Mouse (Mus musculus) induced T-regulatory cell, adult 2 months (primary cell): ENCODE results near the gene Csrnp1.
"Not testable (repeated sequence)": the region's sequence is repeated elsewhere in the genome, so short reads cannot be mapped to it uniquely, and the experiment has no call there.

Experiments used
- DNase-seq: peaks from one replicate; pipeline ENCODE4 v3.0.0-alpha.2; 2012; ENCODE audit warnings: low read depth

The Csrnp1 gene

DNA sequence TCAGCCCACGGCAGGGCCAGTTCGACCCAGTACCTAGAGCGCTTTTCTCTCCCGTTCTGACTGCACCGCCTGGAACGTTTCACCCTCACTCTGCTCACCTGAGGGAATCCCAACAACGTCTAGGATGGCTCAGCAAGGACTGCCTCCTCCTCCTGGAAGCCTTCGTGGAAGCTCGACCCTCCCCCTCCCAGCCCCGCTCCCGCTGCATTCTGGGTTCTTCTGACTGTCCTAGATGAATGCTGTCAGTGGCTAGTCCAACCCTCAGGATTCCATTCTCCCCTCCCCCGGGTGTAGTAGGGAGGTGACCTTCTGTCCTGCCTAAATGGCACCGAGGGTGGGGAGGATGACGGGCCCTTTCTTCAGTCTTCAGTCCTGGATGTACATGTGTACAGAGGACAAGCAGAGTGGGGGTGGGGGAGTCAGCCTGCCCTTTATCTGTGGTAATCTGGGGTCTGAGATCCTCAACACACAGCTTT lies at the start of gene Csrnp1:
Gene Csrnp1 (minus strand): TSS at position 123 of the 476 bp plus-strand sequence.
- DNase-seq = peak; percentile 72

- DNase-seq = no peak
These were observed 48.3 kb upstream of the Csrnp1 start for GRCm38 (mm10) chr9:120032710-120033109.

DNA sequence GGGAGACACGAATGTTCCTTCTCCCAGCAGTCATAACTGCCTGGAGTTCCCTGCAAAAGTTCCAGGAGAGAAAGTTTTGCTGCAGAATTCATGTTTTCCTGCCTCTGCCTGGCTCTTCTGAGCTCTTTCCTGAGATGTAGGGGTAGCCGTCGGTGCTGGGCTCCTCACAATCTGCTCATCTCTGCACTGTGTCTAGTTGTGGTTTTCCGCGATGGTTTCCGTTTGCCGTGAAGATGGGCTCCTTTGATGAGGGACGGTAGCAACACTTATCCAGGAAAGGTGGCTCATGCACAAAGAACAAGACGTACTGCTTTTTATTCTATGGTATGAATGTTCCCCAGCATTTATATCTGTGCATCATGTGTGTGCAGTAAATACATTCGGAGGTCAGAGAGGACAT lies 46.0 kb upstream of the Csrnp1 start:
- DNase-seq = peak; percentile 86

DNA sequence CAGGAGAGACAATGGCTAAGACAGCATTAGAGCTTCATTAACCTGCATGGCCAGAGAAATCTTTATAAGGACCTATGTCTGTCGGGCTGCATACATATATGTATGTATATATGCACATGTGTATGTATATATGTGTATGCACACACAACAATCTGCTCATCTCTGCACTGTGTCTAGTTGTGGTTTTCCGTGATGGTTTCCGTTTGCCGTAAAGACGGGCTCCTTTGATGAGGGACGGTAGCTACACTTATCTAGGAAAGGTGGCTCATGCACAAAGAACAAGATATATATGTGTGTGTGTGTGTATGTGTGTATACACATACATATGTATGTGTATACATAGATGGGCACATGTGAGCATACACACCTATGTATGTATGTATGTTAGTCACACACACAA lies 45.4 kb upstream of the Csrnp1 start:
- peak; percentile 73 for DNase-seq

DNA sequence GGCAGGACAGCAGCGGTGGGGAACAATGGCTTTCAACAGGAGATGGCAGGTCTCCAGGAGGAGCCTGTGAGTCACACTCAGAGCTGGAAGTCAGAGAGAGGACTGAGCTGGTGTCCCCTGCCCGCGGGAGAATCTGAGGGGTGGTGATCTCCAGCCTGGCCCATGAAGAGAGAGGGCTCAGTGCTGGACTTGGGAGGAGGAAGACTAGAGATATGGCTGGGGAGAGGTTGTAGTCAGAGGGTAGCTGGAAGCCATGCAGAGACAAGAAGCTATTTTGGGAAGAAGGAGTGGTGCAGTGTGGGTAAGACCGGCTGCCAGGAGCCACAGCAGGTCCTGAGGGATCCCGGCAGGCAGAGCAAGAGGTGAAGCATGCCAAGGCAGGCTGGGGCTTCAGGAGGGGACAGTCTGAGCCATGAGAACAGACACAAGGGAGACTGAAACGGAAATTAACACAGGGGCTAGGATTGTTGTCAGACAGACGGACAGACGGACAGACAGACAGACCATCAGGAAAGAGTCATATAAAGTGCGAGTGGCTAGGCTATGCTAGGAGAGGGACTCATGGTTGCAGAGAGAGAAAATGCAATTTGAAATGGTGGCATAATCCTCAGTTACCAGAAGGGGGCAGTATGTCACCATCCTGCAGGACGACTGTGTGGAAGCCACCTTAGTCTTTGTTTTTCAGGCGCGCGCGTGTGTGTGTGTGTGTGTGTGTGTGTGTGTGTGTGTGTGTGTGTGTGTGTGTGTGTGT lies 43.1 kb upstream of the Csrnp1 start:
- peak; percentile 92 for DNase-seq

GRCm38 (mm10) chr9:120024625-120025024 lies 40.2 kb upstream of the Csrnp1 start:
- no peak for DNase-seq

DNA sequence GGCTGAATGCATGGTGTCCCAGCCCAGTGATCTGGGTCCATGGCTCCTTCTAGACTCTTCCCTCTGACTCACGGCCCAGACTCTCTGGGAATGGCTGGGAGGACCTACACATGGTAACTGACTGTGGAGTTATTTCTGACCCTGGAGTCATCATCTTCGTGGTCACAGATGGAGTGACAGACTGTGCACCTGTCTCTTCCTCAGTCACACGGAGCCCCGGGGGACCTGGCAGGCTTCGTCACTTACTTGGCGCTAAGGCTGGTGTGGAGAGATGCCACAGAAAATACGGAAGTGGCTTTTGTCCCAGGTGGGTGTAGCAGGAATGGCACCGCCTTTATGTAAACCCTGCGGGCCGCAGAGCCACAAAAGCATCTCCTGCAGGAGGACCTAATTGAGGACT lies 39.7 kb upstream of the Csrnp1 start:
- no peak for DNase-seq

DNA sequence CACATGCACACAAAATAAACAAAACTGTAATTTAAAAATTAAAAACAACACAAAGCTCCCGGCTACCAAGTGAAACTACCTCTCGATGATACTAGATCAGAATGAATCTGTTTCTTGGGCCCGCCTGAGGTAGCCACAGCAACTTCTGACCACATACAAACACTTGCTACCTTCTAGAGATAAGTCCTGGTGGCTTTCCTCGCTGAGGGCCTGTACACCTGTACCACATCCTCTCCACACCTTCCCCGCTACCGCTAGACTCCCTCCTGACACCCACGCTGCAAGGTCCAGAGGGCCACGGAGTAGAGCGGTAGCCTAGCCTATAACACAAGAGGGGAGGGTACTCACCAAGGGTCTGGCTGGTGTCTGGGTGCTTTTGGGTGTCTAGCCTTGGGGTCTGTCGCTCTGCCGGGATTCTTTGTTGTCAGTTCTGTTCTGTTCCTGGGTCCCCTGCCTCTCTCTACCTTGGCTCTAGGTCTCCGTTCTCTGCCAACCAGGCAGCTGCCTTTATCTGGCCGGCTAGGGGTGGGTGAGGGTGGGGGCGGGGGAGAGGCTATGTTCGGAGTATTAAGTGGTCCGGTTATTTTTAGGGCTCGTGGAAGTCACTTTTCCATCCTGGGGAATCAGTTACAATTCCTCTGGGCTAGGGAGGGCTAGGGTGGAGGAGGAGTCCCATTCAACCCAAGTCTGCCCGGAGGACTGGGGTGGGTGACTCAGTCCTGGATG lies 38.8 kb upstream of the Csrnp1 start, which contains the start of gene Xirp1:
Gene Xirp1 (minus strand): TSS at position 513 of the 726 bp plus-strand sequence.
- DNase-seq = peak; percentile 55

- no peak for DNase-seq
These were observed 36.7 kb upstream of the Csrnp1 start for GRCm38 (mm10) chr9:120021164-120021563.

DNA sequence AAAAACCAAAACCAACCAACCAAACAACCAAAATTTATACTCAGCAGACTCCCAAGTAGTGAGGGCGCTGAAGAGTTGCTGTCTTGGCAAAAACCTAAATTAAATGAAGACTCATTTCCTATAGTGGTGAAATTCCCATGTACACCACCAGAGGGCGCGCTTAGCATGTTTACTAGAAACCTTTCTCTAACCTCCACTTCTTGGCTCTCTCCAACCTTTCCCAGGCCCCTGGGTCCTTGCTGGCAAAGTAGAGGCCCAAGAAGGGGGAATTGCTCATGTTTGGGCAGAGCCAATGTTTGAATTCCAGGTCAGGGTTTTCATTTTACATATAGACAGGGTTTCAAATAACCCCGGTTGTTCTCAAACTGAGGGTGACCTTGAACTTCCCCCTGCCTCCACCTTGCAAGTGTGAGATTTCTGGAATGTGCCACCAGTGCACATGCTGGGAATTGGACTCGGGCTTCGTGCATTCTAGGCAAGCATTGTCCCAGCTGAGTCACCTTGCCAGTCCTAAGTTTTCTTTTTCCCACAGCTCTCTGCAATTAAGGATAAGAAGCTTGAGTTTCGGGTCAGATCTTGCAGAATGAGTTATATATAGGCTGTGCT lies 35.9 kb upstream of the Csrnp1 start:
- peak; percentile 89 for DNase-seq

DNA sequence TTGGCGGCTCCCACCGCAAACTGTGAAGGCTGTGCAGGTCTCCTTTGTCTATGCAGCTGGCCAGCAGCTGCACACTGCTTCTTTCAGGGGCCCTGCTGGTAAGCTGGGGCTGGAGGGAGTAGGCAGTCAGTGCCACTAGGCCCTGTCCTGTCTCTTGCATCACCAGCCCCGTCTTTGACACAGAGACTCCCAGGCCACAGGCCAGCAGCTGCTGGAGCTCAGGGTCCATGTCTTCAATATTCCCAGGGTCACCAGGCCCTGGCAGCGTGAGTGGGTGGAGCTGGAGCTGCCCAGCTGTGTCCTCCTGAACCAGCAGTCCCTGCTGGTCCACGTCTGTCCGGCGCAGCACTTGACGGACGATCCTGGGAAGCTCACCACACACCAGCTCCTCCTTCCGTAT lies 32.5 kb upstream of the Csrnp1 start:
- no peak for DNase-seq

- DNase-seq = no peak
These were observed 30.4 kb upstream of the Csrnp1 start for GRCm38 (mm10) chr9:120014828-120015227.

DNA sequence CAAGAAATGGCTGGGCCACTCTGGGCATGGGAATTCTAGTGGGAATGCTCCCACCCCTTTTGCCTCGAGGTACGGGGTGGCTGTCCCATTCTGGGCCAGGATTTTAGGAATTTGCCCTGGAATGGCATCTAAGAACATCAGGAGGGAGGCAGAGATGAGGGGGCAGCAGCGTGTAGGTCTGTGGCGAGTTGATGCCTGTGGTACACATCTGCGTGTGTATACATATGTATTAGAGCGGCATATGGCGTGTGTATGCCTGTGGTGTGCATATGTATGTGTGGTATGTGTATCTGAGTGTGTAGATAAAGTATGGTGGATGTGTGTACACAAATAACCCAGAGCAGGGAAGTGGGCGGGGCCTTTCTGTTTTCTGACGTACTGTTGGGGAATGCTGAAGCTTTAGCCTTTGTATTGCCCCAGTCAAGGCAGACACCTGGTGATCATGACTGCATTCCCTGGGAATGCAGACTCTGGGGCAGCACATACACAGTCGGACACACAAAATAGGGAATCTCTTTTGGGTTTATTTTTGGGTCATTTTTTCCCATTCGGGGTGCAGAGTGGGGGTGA lies 28.9 kb upstream of the Csrnp1 start:
- DNase-seq = no peak

DNA sequence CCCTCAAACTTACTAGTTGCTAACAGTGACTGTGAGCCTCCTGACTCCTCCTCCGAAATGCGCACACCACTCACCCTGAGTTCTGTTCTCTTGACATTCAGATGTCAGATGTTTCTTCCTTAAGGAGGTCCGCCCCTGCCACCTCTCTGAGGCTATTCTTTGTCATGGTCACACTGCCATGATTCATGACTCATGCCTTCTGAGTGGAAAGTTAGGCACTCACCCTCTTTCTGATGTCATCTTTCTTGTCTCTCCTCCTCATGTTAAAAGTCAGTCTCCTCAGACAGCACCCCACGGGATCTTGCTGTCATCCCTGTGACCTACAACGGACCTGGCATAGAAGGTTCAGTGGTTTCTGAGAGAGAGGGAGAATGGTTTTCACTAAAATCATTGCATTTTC lies 28.3 kb upstream of the Csrnp1 start:
- peak; percentile 62 for DNase-seq

GRCm38 (mm10) chr9:120012161-120012560 lies 27.7 kb upstream of the Csrnp1 start:
- not testable (repeated sequence) for DNase-seq

- peak; percentile 87 for DNase-seq
These were observed 27.1 kb upstream of the Csrnp1 start for GRCm38 (mm10) chr9:120011533-120011932.

DNA sequence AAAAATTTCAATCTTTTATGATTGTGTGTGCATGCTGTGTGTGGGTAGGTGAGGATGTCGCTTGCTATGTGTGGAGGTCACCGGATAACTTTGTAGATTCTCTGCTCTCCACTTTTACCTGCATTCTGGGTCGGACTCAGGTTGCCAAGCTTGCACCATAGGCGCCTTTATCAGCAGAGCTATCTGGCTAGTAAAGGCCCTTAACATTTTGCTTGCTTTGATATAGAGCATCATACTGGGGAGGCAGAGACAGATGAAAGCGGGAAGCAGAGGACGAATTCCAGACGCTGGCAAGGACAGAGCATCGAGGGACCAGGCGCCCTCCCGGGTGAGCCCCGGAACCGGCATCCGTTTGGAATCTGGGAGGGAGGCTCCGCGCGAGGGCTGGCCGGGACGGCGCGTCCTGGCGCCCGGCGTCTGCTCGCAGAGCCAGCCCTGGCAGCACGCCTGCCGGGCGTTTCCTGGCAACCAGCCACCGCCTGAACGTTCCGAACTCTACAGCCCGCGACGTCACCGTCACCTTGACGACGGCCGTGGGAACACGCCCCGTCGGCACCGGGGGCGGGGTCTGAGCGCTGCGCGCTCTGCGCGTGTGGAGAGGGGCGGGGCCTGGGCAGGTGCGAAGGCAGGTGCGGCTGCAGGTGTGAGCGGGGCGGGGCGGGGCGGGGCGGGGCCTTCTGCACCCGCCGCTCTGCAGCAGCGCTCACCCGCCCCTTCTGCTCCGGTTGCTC lies 26.5 kb upstream of the Csrnp1 start:
- DNase-seq = peak; percentile 98

DNA sequence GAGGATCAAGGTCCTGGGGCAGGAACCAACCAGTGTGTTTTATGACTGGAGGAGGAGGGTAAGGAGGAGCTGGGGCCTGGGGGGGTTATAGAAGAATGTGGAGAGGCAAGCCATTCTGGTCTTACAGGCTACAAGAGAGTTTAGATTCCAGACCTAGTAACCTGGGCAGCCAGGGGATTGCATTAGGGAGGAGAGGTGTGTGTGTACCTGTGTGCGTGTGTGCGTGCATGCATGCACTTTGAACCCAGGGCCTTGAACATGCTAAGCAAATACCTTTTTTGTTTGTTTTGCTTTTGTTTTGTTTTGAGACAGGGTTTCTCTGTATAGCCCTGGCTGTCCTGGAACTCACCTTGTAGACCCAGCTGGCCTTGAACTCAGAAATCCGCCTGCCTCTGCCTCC lies 25.4 kb upstream of the Csrnp1 start:
- DNase-seq = no peak

DNA sequence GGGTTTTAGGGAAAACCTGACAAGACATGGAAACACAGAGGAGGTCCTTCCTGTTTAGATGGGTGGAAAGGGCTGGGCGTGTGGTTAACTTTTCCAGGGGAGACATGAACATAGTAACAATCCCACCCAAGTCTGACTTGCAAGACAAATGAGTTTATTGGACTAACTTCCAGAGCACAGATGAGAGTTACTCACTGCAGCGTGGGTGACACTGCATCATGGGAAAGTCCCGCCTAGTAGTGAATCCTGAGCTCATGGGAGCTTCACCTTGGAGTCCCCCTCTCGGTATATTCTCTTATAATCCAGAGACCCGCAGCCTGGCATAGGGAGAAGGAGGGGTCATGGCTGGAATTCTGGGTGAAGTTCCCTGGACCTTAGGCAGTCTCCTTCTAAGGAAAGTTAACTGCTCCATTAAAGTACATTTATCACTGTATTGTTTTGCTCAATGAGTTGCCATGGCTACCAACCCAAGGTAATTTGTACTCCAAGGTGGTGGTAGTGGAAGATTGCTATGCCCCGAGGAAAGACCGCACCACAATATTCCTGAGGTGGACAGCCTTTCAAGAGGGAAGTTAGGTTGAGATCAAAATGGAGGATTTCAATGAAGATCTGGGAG lies 24.9 kb upstream of the Csrnp1 start:
- DNase-seq = peak; percentile 72

GRCm38 (mm10) chr9:120007833-120008232 lies 23.4 kb upstream of the Csrnp1 start:
- DNase-seq = peak; percentile 54

GRCm38 (mm10) chr9:120005936-120006335 lies 21.5 kb upstream of the Csrnp1 start:
- no peak for DNase-seq
